Mouse (Mus musculus): ENCODE measurements around the gene Cdc26.

DNA sequence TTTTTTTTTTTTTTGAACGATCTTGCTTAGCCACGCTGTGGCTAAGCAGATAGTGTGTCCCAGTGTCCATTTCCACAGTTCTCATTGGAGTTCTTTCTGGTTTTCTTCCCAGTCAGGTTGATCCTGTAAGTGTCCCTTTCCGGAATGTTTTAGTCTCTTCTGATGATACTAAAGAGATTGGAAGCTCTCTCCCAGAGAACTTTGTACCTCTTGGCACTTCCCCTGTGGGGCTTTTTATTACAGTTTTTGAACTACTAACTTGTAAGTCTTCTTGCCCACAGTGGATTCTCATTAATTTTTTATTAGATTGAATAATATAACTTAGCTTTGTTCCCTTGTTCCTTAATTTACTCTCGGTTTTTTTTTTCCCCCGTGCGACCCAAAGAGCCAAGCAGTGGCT is 46.9 kb downstream of the Cdc26 start:
- TF ChIP-seq POLR2A (IDR thresholded peaks at IDR 0.05; ENCODE audit: control insufficient read depth, low read depth, low read length), result no peak
- no peak for TF ChIP-seq CTCF (IDR thresholded peaks at IDR 0.05; ENCODE audit: control insufficient read depth, insufficient read depth, insufficient replicate concordance, low read depth, low read length)

All from testis, adult 2 months (tissue).